Mouse (Mus musculus): Measurements from ENCODE around the gene Zmynd10. TPM values are rescaled to one million over a fixed set of nuclear protein-coding genes. Genes with fewer than 3 reads are reported as not detected.
A peak's percentile ranks its signal among the peaks of the same experiment; 100 is the strongest.

The Zmynd10 gene
- total and polyA plus RNA-seq, 2 experiments, result 0.10 to 0.28 TPM

GRCm38 (mm10) chr9:107586974-107587832 is 40.1 kb downstream of the Zmynd10 start, which contains the start of gene Ifrd2:
Gene Ifrd2, plus strand, starts transcription at chr9:107587642.
- Histone ChIP-seq H3K4me1 (ENCODE audit: control insufficient read depth, insufficient read depth, low read length) (peaks cover 25% of the 10 kb centered on the region), H3K79me2 (ENCODE audit: control insufficient read depth, insufficient read depth, low read length) (no peaks in the 10 kb centered on the region), H3K4me3 (ENCODE audit: insufficient read depth, low read depth, low read length) (peak within 1 kb of the TSS; percentile 61), H3K9ac (ENCODE audit: low read depth, low read length) (peak within 1 kb of the TSS; percentile 28), H3K27me3 (ENCODE audit: control insufficient read depth, insufficient read depth, low read length) (no peaks in the 10 kb centered on the region), H3K36me3 (ENCODE audit: control insufficient read depth, insufficient read depth, low read length) (peaks cover 4% of the 10 kb centered on the region; the same call in 1 of the 2 replicates), H3K27ac (replicated peaks; ENCODE audit: insufficient read depth, low read depth, low read length) (peak within 1 kb of the TSS; percentile 88)
- no peak for TF ChIP-seq CTCF (IDR thresholded peaks at IDR 0.05; ENCODE audit: low read depth, low read length)
- no peak for TF ChIP-seq POLR2A (IDR thresholded peaks at IDR 0.05; ENCODE audit: extremely low read depth, insufficient read depth, low read length)
- 9% methylated on average over 46 of the region's 46 CpGs for WGBS
- DNase-seq (ENCODE audit: extremely low read depth, low read depth, low spot score), result peak; percentile 99

- peaks cover 4% of the 10 kb centered on the region; the same call in 1 of the 2 replicates for H3K36me3 ChIP-seq (ENCODE audit: control insufficient read depth, insufficient read depth, low read length)
- peak; percentile 85 for DNase-seq (ENCODE audit: extremely low read depth, low read depth, low spot score)
- H3K27me3 ChIP-seq (ENCODE audit: control insufficient read depth, insufficient read depth, low read length), result no peaks in the 10 kb centered on the region
- H3K79me2 ChIP-seq (ENCODE audit: control insufficient read depth, insufficient read depth, low read length), result no peaks in the 10 kb centered on the region
- WGBS, result under 1% methylated on average over 33 of the region's 33 CpGs
- peak overlapping the region; percentile 61 for H3K4me3 ChIP-seq (ENCODE audit: insufficient read depth, low read depth, low read length)
- TF ChIP-seq POLR2A (IDR thresholded peaks at IDR 0.05; ENCODE audit: extremely low read depth, insufficient read depth, low read length) (no peak), CTCF (IDR thresholded peaks at IDR 0.05; ENCODE audit: low read depth, low read length) (no peak)
- H3K27ac ChIP-seq (replicated peaks; ENCODE audit: insufficient read depth, low read depth, low read length), result peak overlapping the region; percentile 88
- peaks cover 25% of the 10 kb centered on the region for H3K4me1 ChIP-seq (ENCODE audit: control insufficient read depth, insufficient read depth, low read length)
- H3K9ac ChIP-seq (ENCODE audit: low read depth, low read length), result peak overlapping the region; percentile 28
Observed at GRCm38 (mm10) chr9:107587833-107588639, 40.9 kb downstream of the Zmynd10 start.

- Histone ChIP-seq H3K36me3 (ENCODE audit: control insufficient read depth, insufficient read depth, low read length) (peaks cover 4% of the 10 kb centered on the region; the same call in 1 of the 2 replicates), H3K4me1 (ENCODE audit: control insufficient read depth, insufficient read depth, low read length) (peaks cover 33% of the 10 kb centered on the region), H3K9ac (ENCODE audit: low read depth, low read length) (peak overlapping the region; percentile 9), H3K27me3 (ENCODE audit: control insufficient read depth, insufficient read depth, low read length) (no peaks in the 10 kb centered on the region), H3K4me3 (ENCODE audit: insufficient read depth, low read depth, low read length) (no peak overlapping the region), H3K27ac (replicated peaks; ENCODE audit: insufficient read depth, low read depth, low read length) (peak overlapping the region; percentile 65), H3K79me2 (ENCODE audit: control insufficient read depth, insufficient read depth, low read length) (no peaks in the 10 kb centered on the region)
- TF ChIP-seq CTCF (IDR thresholded peaks at IDR 0.05; ENCODE audit: low read depth, low read length) (no peak), POLR2A (IDR thresholded peaks at IDR 0.05; ENCODE audit: extremely low read depth, insufficient read depth, low read length) (no peak)
- no peak for DNase-seq (ENCODE audit: extremely low read depth, low read depth, low spot score)
- 26% methylated on average over 25 of the region's 25 CpGs for WGBS
Observed at GRCm38 (mm10) chr9:107590058-107590772, 43.1 kb downstream of the Zmynd10 start.

- Histone ChIP-seq H3K27me3 (ENCODE audit: control insufficient read depth, insufficient read depth, low read length) (no peaks in the 10 kb centered on the region), H3K79me2 (ENCODE audit: control insufficient read depth, insufficient read depth, low read length) (no peaks in the 10 kb centered on the region), H3K4me3 (ENCODE audit: insufficient read depth, low read depth, low read length) (no peak overlapping the region), H3K36me3 (ENCODE audit: control insufficient read depth, insufficient read depth, low read length) (peaks cover 4% of the 10 kb centered on the region; the same call in 1 of the 2 replicates), H3K4me1 (ENCODE audit: control insufficient read depth, insufficient read depth, low read length) (peaks cover 33% of the 10 kb centered on the region), H3K9ac (ENCODE audit: low read depth, low read length) (0 out of 2 replicates have a peak overlapping the region, but pooled peaks have one; percentile 4), H3K27ac (replicated peaks; ENCODE audit: insufficient read depth, low read depth, low read length) (peak overlapping the region; percentile 65)
- WGBS, result 36% methylated on average over 6 of the region's 6 CpGs
- DNase-seq (ENCODE audit: extremely low read depth, low read depth, low spot score), result peak; percentile 96
- no peak for TF ChIP-seq CTCF (IDR thresholded peaks at IDR 0.05; ENCODE audit: low read depth, low read length)
- TF ChIP-seq POLR2A (IDR thresholded peaks at IDR 0.05; ENCODE audit: extremely low read depth, insufficient read depth, low read length), result no peak
Observed at GRCm38 (mm10) chr9:107590773-107591060, 43.6 kb downstream of the Zmynd10 start.

GRCm38 (mm10) chr9:107593101-107593976 is 46.2 kb downstream of the Zmynd10 start:
- peak; percentile 84 for DNase-seq (ENCODE audit: extremely low read depth, low read depth, low spot score)
- peaks cover 36% of the 10 kb centered on the region for H3K4me1 ChIP-seq (ENCODE audit: control insufficient read depth, insufficient read depth, low read length)
- H3K9ac ChIP-seq (ENCODE audit: low read depth, low read length), result no peak overlapping the region
- peak overlapping the region; percentile 61 for H3K27ac ChIP-seq (replicated peaks; ENCODE audit: insufficient read depth, low read depth, low read length)
- TF ChIP-seq POLR2A (IDR thresholded peaks at IDR 0.05; ENCODE audit: extremely low read depth, insufficient read depth, low read length) (no peak), CTCF (IDR thresholded peaks at IDR 0.05; ENCODE audit: low read depth, low read length) (no peak)
- 56% methylated on average over 11 of the region's 11 CpGs for WGBS
- no peak overlapping the region for H3K4me3 ChIP-seq (ENCODE audit: insufficient read depth, low read depth, low read length)
- no peaks in the 10 kb centered on the region for H3K27me3 ChIP-seq (ENCODE audit: control insufficient read depth, insufficient read depth, low read length)
- H3K79me2 ChIP-seq (ENCODE audit: control insufficient read depth, insufficient read depth, low read length), result no peaks in the 10 kb centered on the region
- H3K36me3 ChIP-seq (ENCODE audit: control insufficient read depth, insufficient read depth, low read length), result peaks cover 4% of the 10 kb centered on the region; the same call in 1 of the 2 replicates
